Mouse (Mus musculus) heart, embryonic 12.5 days (tissue): ENCODE results near the gene Smad5. TPM values are rescaled to one million over a fixed set of nuclear protein-coding genes. Genes with fewer than 3 reads are reported as not detected.

ENCODE experiments used
- ATAC-seq: fragments of 200-750 bp; cut with Nextera tagmentation; 2 replicates; pipeline ENCODE4 v1.8.0; 2017; ENCODE audit warnings: moderate TSS enrichment, moderate library complexity; ENCODE audit not compliant: insufficient number of reproducible peaks, low FRiP score
- H3K27ac ChIP-seq: fragments of 300-500 bp; sonication (generic); 2 replicates; pipeline ENCODE4 v1.5.1; 2016; ENCODE audit warnings: mild to moderate bottlenecking, moderate library complexity; ENCODE audit not compliant: poor library complexity, severe bottlenecking
- H3K27me3 ChIP-seq: fragments of 300-500 bp; sonication (generic); replicated peaks from 2 replicates; pipeline ENCODE4 v1.6.1; 2016; ENCODE audit warnings: mild to moderate bottlenecking, moderate library complexity
- H3K36me3 ChIP-seq: fragments of 300-500 bp; sonication (generic); 2 replicates; pipeline ENCODE4 v1.6.1; 2016; ENCODE audit warnings: mild to moderate bottlenecking, moderate library complexity
- H3K4me1 ChIP-seq: fragments of 300-500 bp; sonication (generic); replicated peaks from 2 replicates; pipeline ENCODE4 v1.6.1; 2016; ENCODE audit warnings: mild to moderate bottlenecking
- H3K4me2 ChIP-seq: fragments of 300-500 bp; sonication (generic); 2 replicates; pipeline ENCODE4 v1.6.1; 2016; ENCODE audit warnings: mild to moderate bottlenecking, moderate library complexity
- H3K4me3 ChIP-seq: fragments of 300-500 bp; sonication (generic); 2 replicates; pipeline ENCODE4 v1.5.1; 2016; ENCODE audit warnings: mild to moderate bottlenecking
- H3K9ac ChIP-seq: fragments of 300-500 bp; sonication (generic); 2 replicates; pipeline ENCODE4 v1.6.1; 2016; ENCODE audit warnings: mild to moderate bottlenecking, moderate library complexity
- H3K9me3 ChIP-seq: fragments of 300-500 bp; sonication (generic); replicated peaks from 2 replicates; pipeline ENCODE4 v1.6.1; 2016; ENCODE audit warnings: mild to moderate bottlenecking, moderate library complexity
- WGBS: fragments of 180-500 bp; shearing (Covaris S2); methylation state at CpG from one replicate; pipeline ENCODE4 v1.1.7; 2016; 5-methylcytosine and 5-hydroxymethylcytosine counted together
- polyA plus RNA-seq: library from polyadenylated mRNA; unstranded; fragments of >200 nt; fragmentation: Nextera tagmentation; extraction: Ambion mirVana; gene quantifications from 2 replicates; pipeline ENCODE4 v1.2.1, GENCODE M21; 2016

Smad5 gene
- polyA plus RNA-seq, 1 experiment from 2014 or later, result 24.3 TPM

DNA sequence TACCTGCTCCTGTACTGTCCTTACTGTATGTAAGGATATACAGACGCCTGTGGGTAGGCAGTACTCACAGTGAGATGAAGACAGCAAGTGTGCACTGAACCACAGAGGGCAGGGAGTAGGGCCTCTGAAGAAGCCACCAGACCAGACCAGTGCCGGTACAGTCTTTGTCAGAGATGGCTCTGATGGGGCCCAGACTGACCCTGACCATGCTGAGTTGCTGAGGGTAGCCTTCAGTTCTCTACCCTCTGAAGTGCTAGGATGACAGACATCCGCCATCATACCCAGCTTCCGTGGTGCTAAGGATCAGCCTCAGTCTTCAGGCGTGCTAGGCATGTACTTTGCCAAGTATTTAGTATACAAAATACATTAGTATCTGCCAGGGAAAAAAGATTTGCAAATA, 36.7 kb downstream of the Smad5 start:
- H3K4me3 ChIP-seq, result no peak overlapping the region
- peaks cover 64% of the 10 kb centered on the region for H3K36me3 ChIP-seq
- WGBS, result 89% methylated on average over 5 of the region's 5 CpGs
- H3K27me3 ChIP-seq, result no peaks in the 10 kb centered on the region
- no peaks in the 10 kb centered on the region for H3K9me3 ChIP-seq
- no peak overlapping the region for H3K9ac ChIP-seq
- H3K4me2 ChIP-seq, result no peak overlapping the region
- no peak overlapping the region for H3K27ac ChIP-seq
- no peak for ATAC-seq
- H3K4me1 ChIP-seq, result peaks cover 1% of the 10 kb centered on the region

DNA sequence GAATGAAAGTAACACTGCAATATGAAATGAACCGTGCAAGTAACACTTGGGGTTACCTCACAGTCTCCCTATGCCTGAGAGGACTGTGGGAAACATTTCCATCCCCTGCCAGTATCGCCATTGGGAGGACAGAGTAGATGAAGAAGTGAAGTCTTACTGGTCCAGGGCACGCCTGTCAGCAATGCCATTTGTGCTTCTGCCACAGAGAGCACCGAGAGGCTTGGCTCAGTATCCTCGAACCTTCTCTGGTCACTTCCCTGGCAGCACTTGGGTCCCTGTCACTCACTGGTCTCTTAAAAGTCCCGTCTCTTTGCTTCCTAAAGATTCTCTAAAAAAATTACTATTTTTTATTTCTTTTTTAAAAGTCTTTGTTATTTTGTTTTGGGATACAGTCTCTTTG, 37.7 kb downstream of the Smad5 start:
- Histone ChIP-seq H3K27ac (no peak overlapping the region), H3K4me1 (no peaks in the 10 kb centered on the region), H3K4me2 (no peak overlapping the region), H3K27me3 (no peaks in the 10 kb centered on the region), H3K9me3 (no peaks in the 10 kb centered on the region), H3K9ac (no peak overlapping the region), H3K4me3 (no peak overlapping the region), H3K36me3 (peaks cover 58% of the 10 kb centered on the region)
- WGBS, result 82% methylated on average over 6 of the region's 6 CpGs
- ATAC-seq, result no peak

DNA sequence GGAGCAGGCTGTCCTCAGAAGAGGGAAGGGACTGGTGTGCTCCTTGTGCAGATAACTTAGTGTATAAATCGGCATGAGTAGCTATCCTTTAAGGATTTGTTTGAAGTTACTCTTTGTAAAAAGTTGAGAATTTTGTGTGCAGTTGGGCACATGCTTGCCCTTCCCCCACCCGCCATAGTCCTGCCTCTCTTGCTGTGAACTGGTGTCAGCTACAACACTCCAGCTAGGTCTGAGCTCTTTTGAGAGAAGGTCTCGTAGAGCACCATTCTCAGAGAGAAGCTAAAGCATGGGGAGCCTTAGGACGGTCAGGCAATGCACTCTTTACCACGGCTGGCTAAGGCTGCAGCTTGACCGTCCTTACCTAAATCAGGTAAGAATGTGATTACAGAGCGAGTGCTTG, 38.9 kb downstream of the Smad5 start:
- H3K36me3 ChIP-seq, result peaks cover 50% of the 10 kb centered on the region

DNA sequence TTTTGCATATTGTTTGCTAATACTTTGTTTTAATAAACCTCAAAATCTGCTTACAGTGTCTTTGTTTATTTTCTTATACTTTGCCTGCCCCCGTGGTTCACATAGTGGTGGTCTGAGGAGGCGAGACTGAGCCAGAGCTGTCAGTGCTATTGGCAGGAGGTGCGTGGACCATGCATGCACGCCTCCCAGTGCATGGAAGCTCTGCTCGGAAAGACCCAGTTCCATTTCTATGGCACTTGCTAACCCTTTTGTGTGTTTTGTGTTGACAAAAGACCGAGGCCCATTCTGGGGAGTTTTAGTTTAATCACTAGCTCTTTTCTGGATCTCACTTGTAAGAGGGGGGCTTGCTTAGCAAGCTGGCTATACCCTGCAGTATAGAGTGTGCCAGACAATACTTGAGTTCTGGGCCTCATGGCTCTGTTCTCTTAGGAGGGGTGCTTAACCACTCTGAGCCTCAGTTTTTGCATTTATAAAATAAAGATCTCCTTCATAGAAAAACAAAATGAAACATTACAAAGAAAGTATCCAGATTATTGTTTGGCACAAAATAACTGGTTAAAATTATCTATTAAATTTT, 39.6 kb downstream of the Smad5 start:
- H3K9me3 ChIP-seq, result no peaks in the 10 kb centered on the region
- no peak overlapping the region for H3K4me2 ChIP-seq
- H3K27me3 ChIP-seq, result no peaks in the 10 kb centered on the region
- peaks cover 44% of the 10 kb centered on the region for H3K36me3 ChIP-seq
- WGBS, result 84% methylated on average over 6 of the region's 6 CpGs
- no peak overlapping the region for H3K27ac ChIP-seq
- no peak overlapping the region for H3K4me3 ChIP-seq
- no peak for ATAC-seq
- H3K9ac ChIP-seq, result no peak overlapping the region
- H3K4me1 ChIP-seq, result peaks cover 4% of the 10 kb centered on the region; the same call in 1 of the 2 replicates

More for the DNA sequence above, 38.9 kb downstream of the Smad5 start:
- Histone ChIP-seq H3K4me2 (no peak overlapping the region), H3K4me3 (no peak overlapping the region), H3K27me3 (no peaks in the 10 kb centered on the region), H3K4me1 (no peaks in the 10 kb centered on the region), H3K27ac (no peak overlapping the region), H3K9me3 (no peaks in the 10 kb centered on the region), H3K9ac (no peak overlapping the region)
- 82% methylated on average over 7 of the region's 7 CpGs for WGBS
- no peak for ATAC-seq

DNA sequence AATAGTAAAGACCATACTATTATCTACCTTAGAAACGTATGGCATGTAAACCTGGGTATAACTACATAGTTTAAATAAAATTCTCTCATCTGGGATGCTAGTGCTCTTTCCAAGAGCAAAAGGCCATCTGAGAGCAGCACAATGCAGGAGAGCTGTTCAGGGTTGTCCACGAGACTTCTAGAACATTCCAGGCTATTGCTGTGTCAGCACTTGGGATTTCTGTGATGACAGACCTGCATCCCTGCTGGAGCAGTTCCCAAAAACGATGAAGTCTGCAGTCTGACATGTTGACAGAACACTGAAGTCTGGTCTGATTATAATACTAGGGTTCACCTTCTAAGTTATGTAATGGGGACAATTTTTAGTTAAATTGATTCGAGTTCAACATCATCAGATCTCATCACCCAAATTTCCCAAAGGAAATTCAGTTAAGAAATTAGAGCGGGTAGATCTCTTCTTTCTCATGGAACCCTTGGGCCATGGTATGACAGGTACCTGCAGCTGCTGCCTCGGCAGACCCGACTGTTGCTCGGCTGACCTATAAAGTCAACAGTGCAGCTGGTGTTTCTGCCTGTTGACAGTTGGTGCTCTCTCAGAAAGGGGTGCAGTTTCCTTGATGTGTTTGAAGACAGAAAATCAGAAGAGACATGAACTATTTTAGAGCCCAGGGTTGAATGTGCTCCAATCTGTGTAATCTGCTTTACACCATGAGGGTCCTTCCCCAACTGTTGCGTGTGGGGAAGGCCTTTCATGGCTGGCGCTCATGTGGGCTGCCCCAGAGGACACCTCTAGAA, 44.1 kb downstream of the Smad5 start:
- Histone ChIP-seq H3K9me3 (no peaks in the 10 kb centered on the region), H3K9ac (no peak overlapping the region), H3K27ac (no peak overlapping the region), H3K4me2 (no peak overlapping the region), H3K4me3 (no peak overlapping the region), H3K4me1 (peaks cover 20% of the 10 kb centered on the region), H3K27me3 (peaks cover 19% of the 10 kb centered on the region), H3K36me3 (peaks cover 11% of the 10 kb centered on the region; the same call in 1 of the 2 replicates)
- WGBS, result 72% methylated on average over 10 of the region's 10 CpGs
- ATAC-seq, result no peak

DNA sequence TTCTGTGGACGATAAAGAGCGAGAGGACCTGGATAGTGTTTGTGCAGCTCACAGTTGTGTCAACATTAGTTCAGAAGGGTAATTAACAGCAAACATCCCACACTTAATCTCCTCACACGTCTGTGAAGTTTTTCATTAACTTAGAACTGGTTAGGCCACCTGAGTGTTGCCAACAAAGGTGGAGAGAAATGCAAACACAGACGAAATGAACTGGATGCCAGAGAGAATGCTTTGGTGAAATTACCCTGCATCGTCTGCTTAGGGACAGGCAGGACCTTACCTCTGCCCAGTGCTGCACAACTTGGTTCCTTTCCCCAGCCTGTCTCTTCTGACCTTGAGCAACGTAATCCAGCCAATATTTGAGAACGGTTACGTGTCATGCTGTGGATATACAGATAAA, 44.7 kb downstream of the Smad5 start:
- Histone ChIP-seq H3K9me3 (no peaks in the 10 kb centered on the region), H3K4me3 (no peak overlapping the region), H3K4me1 (peaks cover 26% of the 10 kb centered on the region), H3K27ac (no peak overlapping the region), H3K9ac (no peak overlapping the region), H3K36me3 (0 out of 2 replicates have a peak, but pooled peaks cover 5% of the 10 kb centered on the region), H3K27me3 (peaks cover 25% of the 10 kb centered on the region), H3K4me2 (no peak overlapping the region)
- 61% methylated on average over 8 of the region's 8 CpGs for WGBS
- ATAC-seq, result no peak

DNA sequence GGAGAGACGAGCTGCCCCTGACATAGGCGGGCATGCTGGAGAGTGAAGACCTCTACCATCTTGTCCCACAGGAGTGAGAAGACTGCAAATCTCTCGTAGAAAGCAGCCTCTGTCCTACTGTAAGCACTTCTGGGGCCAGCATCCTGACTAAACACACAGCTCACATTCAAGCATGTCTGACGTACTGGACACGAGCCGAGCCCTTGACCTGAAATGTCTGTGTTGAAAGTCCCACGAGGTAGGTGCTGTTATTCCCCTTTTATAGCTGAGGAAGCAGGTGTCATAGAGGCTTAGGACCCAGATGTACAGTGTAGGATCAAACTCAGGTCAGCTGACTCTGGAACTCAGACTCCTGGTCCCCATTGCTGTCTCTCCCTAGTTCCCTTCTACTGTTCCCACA, 46.6 kb downstream of the Smad5 start:
- Histone ChIP-seq H3K9ac (no peak overlapping the region), H3K27ac (no peak overlapping the region), H3K4me1 (peaks cover 37% of the 10 kb centered on the region), H3K9me3 (no peaks in the 10 kb centered on the region), H3K4me2 (no peak overlapping the region), H3K4me3 (no peak overlapping the region), H3K27me3 (peaks cover 43% of the 10 kb centered on the region), H3K36me3 (0 out of 2 replicates have a peak, but pooled peaks cover 1% of the 10 kb centered on the region)
- WGBS, result 72% methylated on average over 7 of the region's 7 CpGs
- ATAC-seq, result no peak

DNA sequence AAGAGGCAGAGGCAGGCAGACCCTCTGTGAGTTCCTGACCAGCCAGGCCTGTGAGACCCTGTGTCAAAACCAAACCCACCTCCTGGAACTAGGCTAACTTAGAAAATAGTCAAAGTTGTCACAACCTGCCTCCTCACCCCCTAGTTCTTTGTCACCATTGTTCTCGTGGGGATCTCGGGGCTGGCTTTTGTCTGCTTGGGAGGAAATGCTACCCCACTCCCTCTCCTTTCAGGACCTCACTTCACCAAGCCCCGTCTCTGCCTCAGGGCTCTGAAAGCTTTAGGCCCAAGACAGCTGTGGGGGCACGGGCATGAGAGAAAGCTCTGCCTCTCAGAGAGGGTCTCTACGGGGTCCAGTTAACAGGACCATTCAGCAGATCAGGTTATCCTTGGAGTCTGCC, 49.0 kb downstream of the Smad5 start:
- H3K9me3 ChIP-seq, result no peaks in the 10 kb centered on the region
- no peak overlapping the region for H3K4me3 ChIP-seq
- H3K4me1 ChIP-seq, result peaks cover 37% of the 10 kb centered on the region
- 48% methylated on average over 5 of the region's 5 CpGs for WGBS
- no peak overlapping the region for H3K27ac ChIP-seq
- H3K4me2 ChIP-seq, result no peak overlapping the region
- peaks cover 57% of the 10 kb centered on the region for H3K27me3 ChIP-seq
- no peak for ATAC-seq
- H3K9ac ChIP-seq, result no peak overlapping the region
- no peaks in the 10 kb centered on the region for H3K36me3 ChIP-seq

DNA sequence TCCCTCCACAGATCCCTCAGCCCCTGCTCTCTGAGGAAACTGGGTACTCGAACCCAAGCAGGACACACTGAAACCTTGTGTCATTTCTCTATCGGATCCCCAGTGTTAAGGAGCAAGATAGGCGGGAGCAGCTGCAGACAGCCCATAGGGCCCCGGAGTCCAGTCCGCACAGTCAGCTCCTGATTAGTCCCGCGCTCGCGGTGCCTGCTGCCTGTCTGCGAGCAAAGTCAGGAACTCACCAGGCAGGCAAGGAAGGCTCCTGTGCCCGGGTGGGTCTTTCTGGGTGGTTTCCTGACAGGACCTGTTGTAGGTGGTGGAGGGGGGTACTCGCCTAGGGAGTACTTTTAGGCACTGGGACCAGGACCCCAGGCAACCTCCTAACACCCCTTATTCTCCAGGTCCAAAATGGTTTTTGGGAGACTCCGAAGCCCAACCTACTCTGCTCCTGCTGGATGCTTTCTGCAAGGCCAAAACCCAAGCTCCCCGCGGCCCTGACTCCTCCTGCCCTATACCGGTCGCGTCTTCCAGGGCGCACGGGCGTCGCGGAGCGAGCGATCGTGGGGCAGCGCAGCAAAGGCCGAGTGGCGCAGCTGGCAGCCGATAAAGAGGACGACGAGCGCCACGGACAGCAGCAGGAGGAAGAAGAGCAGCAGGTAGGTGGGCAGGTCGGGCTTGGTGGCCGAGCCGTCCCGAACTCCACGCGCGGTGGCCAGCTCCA, 49.8 kb downstream of the Smad5 start:
- Histone ChIP-seq H3K9ac (peak overlapping the region; percentile 72), H3K27me3 (peaks cover 57% of the 10 kb centered on the region), H3K4me2 (peak overlapping the region; percentile 97), H3K4me1 (peaks cover 32% of the 10 kb centered on the region), H3K9me3 (no peaks in the 10 kb centered on the region), H3K36me3 (no peaks in the 10 kb centered on the region), H3K4me3 (peak overlapping the region; percentile 55), H3K27ac (no peak overlapping the region)
- WGBS, result 1% methylated on average over 41 of the region's 41 CpGs
- no peak for ATAC-seq

DNA sequence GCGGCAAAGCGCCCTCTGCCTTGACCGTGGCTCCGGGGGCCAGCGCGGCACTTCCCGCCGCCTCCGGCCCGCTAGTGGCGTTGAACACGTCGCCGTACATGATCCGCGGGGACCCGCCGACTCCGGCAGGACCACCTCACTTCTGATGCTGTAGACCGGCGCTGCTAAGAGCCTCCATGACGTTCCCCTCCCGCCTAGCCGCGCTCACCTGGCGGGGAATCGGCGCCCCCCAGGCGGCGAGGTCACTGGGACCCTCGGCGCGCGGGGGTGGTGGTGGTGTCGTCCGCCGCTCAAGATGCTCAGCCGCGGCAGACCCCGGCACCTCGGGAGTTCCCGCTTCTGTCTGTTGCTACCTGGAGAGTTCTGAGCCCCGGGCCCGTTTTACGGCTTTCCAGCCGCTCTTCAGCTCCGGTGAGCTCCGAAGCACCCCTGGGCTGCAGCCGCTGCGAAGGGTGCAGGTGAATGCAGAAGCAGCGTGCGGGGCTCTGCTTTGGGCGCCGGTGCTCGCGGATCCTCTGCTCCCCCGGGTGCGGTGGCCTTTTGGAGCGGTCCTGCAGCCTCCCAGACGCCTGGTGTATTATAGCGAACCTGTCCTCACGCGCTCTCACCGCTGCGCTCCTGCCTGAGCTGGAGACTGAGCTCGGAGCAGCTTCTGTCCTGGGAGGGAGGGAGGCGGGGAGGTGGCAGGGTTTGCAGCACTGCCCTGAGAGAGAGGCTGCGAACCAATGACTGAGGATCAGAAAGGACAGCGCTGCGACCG, 50.6 kb downstream of the Smad5 start, which contains the start of gene Gm45623:
TSS of gene Gm45623 (minus strand) at position 636 of the 760 bp plus-strand sequence.
- ATAC-seq, result no peak
- H3K4me3 ChIP-seq, result peak within 1 kb of the TSS; percentile 55
- H3K9ac ChIP-seq, result peak within 1 kb of the TSS; percentile 72
- H3K4me1 ChIP-seq, result peaks cover 33% of the 10 kb centered on the region
- H3K27ac ChIP-seq, result no peak within 1 kb of the TSS
- H3K36me3 ChIP-seq, result no peaks in the 10 kb centered on the region
- no peaks in the 10 kb centered on the region for H3K9me3 ChIP-seq
- under 1% methylated on average over 71 of the region's 71 CpGs for WGBS
- peak within 1 kb of the TSS; percentile 97 for H3K4me2 ChIP-seq
- peaks cover 57% of the 10 kb centered on the region for H3K27me3 ChIP-seq
